Mouse (Mus musculus): ENCODE measurements at regions not wholly inside any gene's neighbourhood (a gene's known extent, or its start where the extent isn't known, plus 50 kb on each side); places are given as distances from the start of the nearest gene placed in this dataset.

- DNase-seq (ENCODE audit: low spot score in 2 of 2): peak; percentile 30 to 49
Measured at GRCm38 (mm10) chr7:75398904-75399724, 56.2 kb upstream of the Akap13 start.

DNA sequence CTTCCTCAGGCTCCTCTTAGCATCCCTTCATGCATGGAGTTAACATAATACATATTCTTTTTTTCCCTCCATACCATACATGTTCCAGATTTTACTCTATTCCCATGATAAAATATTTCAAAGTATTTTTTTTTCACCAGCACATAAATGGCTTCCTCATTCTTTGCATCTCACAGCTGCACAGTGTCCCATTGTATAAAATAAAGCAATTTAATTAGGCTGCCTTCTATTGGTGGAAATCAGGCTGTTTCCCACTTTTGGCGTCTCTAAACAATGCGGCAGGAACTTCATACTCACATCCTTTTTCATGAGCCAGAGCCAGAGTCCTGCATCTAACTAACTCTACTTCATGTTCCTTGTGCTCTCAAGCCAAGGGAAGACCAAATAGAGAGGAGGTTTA, 54.9 kb upstream of the Akap13 start:
- no peak for DNase-seq (ENCODE audit: low spot score in 2 of 2)

DNA sequence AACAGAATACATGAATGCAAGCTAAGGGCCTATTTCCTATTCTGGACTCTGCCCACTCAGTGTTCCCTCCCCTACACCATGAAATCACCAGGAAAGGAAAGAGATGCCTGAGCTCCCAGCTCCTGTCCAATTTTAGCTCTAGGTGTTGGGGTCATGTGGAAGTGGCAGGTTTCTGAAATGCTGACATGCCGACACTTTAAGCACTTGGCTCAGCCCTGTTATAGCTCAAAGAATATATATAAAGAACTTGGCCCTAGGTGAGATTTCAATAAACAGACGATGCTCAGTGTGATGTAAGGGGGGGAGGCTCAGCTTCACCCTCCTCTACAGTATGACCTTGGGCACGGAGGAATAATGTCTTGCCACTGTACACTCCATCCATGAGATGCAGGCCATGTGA, 50.4 kb upstream of the Akap13 start:
- DNase-seq (ENCODE audit: low spot score in 2 of 2): no peak

All from urinary bladder, adult 18-20 months (tissue).